13 mouse cellular contexts compared by ENCODE assay signal in the genomic region with DNA sequence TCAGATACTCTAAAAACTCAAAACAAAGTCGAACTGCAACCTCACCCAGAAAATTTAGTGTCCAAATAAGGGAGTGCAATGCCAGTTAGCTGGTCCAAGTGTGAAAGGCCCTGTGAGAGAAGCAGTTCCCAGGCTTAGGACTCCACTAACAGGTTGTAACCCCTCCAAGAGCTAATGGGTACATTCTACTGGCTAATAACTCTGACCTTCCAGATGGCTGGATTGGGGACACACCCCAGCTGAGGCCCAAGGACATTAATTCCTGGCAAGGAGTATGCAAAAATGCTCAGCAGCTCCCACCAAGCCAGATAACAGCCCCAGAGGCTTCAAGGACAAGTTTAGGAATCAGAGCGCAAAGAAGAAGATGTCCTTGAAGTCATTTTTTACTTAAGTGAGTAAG.
DNase-seq lines count a peak whose midpoint lies in the region; ATAC-seq and TF ChIP-seq lines count a peak whose summit lies in the region.
"Had no signal": no experiment of that assay in that cellular context is flagged by ENCODE, and none has a peak within 500 bp of the region (broad histone marks: within the 10 kb centered on the region; RNA-seq: fewer than 3 reads in every experiment).

No protein-coding gene starts in this region.

- intact Hi-C loops in heart, adult 2 months (cut with DNase I): loop anchor here (1.0 to 2.0 kb wide), 2 partner anchors 11 to 24 kb away; no protein-coding TSS in a partner anchor
- intact Hi-C loops in heart, postnatal 36 days (cut with DNase I): no loop called here

- H3K27me3 ChIP-seq in heart, adult 2 months (ENCODE audit: control insufficient read depth, insufficient read depth, low read length): no peaks in the 10 kb centered on the region
- H3K27me3 ChIP-seq in liver, embryonic 13.5 days: no peaks in the 10 kb centered on the region
- no peaks in the 10 kb centered on the region for H3K27me3 ChIP-seq in liver, embryonic 16.5 days (ENCODE audit: control insufficient read depth, insufficient read depth, low read depth, low read length)
- H3K27me3 ChIP-seq: megakaryocyte, embryonic 14.5 days had no signal

- DNase-seq in heart, adult 2 months: peak in 1 of 2 experiments; percentile 58
- no peak for DNase-seq in heart, postnatal 36 days
- no peak for DNase-seq in liver, embryonic 13.5 days
- no peak for DNase-seq in liver
- DNase-seq in gastrocnemius, postnatal 25 days: peak; percentile 78
- DNase-seq in yolk sac, embryonic 10.5 days (ENCODE audit: low spot score): no peak
- DNase-seq: adrenal gland, adult 8-10 months; cerebellum, adult 9-10 months; lung, embryonic 14.5 days had no signal

- H3K9me3 ChIP-seq in liver, embryonic 13.5 days (replicated peaks): no peaks in the 10 kb centered on the region
- H3K9me3 ChIP-seq in liver, embryonic 16.5 days (replicated peaks; ENCODE audit: control insufficient read depth, low read length): no peaks in the 10 kb centered on the region
- H3K9me3 ChIP-seq: megakaryocyte, embryonic 14.5 days had no signal

- peak overlapping the region; percentile 59 for H3K27ac ChIP-seq in heart, adult 2 months
- H3K27ac ChIP-seq in liver, embryonic 13.5 days: peak overlapping the region; percentile 29
- H3K27ac ChIP-seq in liver, embryonic 16.5 days (ENCODE audit: low read length): peak overlapping the region; percentile 27; the same call in 1 of the 2 replicates

- no peak overlapping the region for H3K4me2 ChIP-seq in liver, embryonic 13.5 days
- no peak overlapping the region for H3K4me2 ChIP-seq in liver, embryonic 16.5 days (ENCODE audit: low read depth, low read length)
- H3K4me2 ChIP-seq: lung, embryonic 14.5 days had no signal

- TF ChIP-seq EP300 in heart, adult 2 months (IDR thresholded peaks at IDR 0.05; ENCODE audit: insufficient read depth, low read depth, low read length): 0 out of 2 replicates have a peak, but pooled peaks have one; percentile 25

- H3K36me3 ChIP-seq in heart, adult 2 months (ENCODE audit: control insufficient read depth, insufficient read depth, low read length): peaks cover 26% of the 10 kb centered on the region
- H3K36me3 ChIP-seq in liver, embryonic 13.5 days: no peaks in the 10 kb centered on the region
- no peaks in the 10 kb centered on the region for H3K36me3 ChIP-seq in liver, embryonic 16.5 days (ENCODE audit: control insufficient read depth, insufficient read depth)

- no peak overlapping the region for H3K4me3 ChIP-seq in heart, adult 2 months
- no peak overlapping the region for H3K4me3 ChIP-seq in liver, embryonic 13.5 days (replicated peaks)
- no peak overlapping the region for H3K4me3 ChIP-seq in liver, embryonic 16.5 days (ENCODE audit: low read depth, low read length)
- H3K4me3 ChIP-seq: erythroblast, embryonic 14.5 days; megakaryocyte, embryonic 14.5 days had no signal

- TF ChIP-seq CTCF in heart, adult 2 months (IDR thresholded peaks at IDR 0.05): no peak

- H3K4me1 ChIP-seq in heart, adult 2 months (ENCODE audit: control insufficient read depth, insufficient read depth, low read length): peaks cover 41% of the 10 kb centered on the region
- peaks cover 90% of the 10 kb centered on the region for H3K4me1 ChIP-seq in liver, embryonic 13.5 days (replicated peaks)
- H3K4me1 ChIP-seq in liver, embryonic 16.5 days (ENCODE audit: control insufficient read depth, low read depth, low read length): peaks cover 30% of the 10 kb centered on the region

- TF ChIP-seq POLR2A in heart, adult 2 months (IDR thresholded peaks at IDR 0.05; ENCODE audit: insufficient read depth, low read depth, low read length): no peak

- no peak for ATAC-seq in liver, embryonic 13.5 days (ENCODE audit: low read depth)
- ATAC-seq in liver, embryonic 16.5 days (ENCODE audit: low read depth): no peak
- ATAC-seq: CD4-positive, CD25-positive, alpha-beta regulatory T cell, adult 4 months had no signal

- no peak overlapping the region for H3K9ac ChIP-seq in heart, adult 2 months (ENCODE audit: low read depth, low read length)
- H3K9ac ChIP-seq in liver, embryonic 13.5 days: no peak overlapping the region
- no peak overlapping the region for H3K9ac ChIP-seq in liver, embryonic 16.5 days (ENCODE audit: low read depth, low read length)
- H3K9ac ChIP-seq: lung, embryonic 14.5 days had no signal

- peaks cover 4% of the 10 kb centered on the region for H3K79me2 ChIP-seq in heart, adult 2 months (replicated peaks; ENCODE audit: control insufficient read depth, insufficient read depth, low read length)

- 34% methylated on average over 2 of the region's 2 CpGs for WGBS in heart, adult 2 months
- WGBS in liver, embryonic 13.5 days (ENCODE audit: insufficient replicate concordance): 74% methylated on average over 2 of the region's 2 CpGs
- WGBS in liver, embryonic 16.5 days (ENCODE audit: insufficient replicate concordance): 62% methylated on average over 2 of the region's 2 CpGs
